Mouse (Mus musculus): ENCODE measurements around the gene 1700018G05Rik. TPM values are rescaled to one million over a fixed set of nuclear protein-coding genes. Genes with fewer than 3 reads are reported as not detected.

The 1700018G05Rik gene
- not detected in 2 replicates for polyA plus RNA-seq (2015; fragmentation: Nextera tagmentation; extraction: Ambion mirVana)

DNA sequence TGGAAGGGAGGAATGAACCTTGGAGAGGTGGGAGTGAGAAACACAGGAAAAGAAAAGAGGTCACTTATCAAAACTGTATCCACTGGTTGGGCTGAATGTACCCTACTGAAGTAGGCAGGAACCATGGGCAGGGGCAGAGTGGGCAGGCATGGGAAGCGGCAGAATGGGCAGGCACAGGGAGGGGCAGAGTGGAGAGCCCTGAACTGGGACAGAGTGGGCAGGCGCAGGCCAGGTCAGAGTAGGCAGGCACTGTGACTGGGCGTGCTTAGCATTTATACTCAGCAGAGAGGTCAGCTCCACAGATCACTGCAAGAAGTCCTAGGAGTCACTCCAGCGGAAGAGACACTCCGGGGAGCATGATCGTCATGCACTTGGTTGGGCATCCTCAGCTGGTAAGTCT lies at the start of gene 1700018G05Rik:
Gene 1700018G05Rik (plus strand): TSS at position 301 of the 400 bp plus-strand sequence.

DNA sequence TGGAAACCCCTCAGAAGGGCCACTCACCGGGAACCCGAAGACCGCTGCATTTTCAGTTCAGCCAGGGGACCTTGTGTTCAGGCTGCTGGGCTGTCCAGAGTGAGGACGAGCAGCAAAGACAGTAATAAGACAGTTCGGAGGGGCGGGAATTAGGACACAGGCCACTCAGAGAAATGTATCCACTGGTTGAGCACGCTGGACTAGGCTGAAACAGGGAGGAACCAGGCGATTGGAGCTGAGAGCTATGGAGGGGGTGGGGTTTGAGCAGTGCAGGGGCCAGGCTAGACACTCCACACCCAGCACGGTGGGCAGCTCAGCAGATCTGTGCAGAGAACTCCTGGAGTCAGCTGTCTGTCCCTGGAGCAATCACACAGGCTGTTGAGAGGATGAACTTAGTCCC lies 19.6 kb upstream of the 1700018G05Rik start, which contains the start of the genes Dmrtc1a and 1700011M02Rik:
Gene Dmrtc1a (minus strand): TSS at position 101 of the 400 bp plus-strand sequence.
Gene 1700011M02Rik (plus strand): TSS at position 319 of the 400 bp plus-strand sequence.

Other genes starting within 250 kb of the 1700018G05Rik start
- not detected in 2 replicates for gene Gm3880, start 241.4 kb upstream of the 1700018G05Rik start, polyA plus RNA-seq (2015; fragmentation: Nextera tagmentation; extraction: Ambion mirVana)
- not detected in 2 replicates for gene Gm9112, start 220.7 kb upstream of the 1700018G05Rik start, polyA plus RNA-seq (2015; fragmentation: Nextera tagmentation; extraction: Ambion mirVana)
- gene Dmrtc1b, start 220.5 kb upstream of the 1700018G05Rik start, polyA plus RNA-seq (2015; fragmentation: Nextera tagmentation; extraction: Ambion mirVana), result not detected in 2 replicates
- not detected in 2 replicates for gene Dmrtc1c1, start 125.4 kb upstream of the 1700018G05Rik start, polyA plus RNA-seq (2015; fragmentation: Nextera tagmentation; extraction: Ambion mirVana)
- gene Dmrtc1c2, start 73.8 kb upstream of the 1700018G05Rik start, polyA plus RNA-seq (2015; fragmentation: Nextera tagmentation; extraction: Ambion mirVana), result not detected in 2 replicates
- not detected in 2 replicates for gene 1700031F05Rik, start 60.4 kb upstream of the 1700018G05Rik start, polyA plus RNA-seq (2015; fragmentation: Nextera tagmentation; extraction: Ambion mirVana)
- gene Dmrtc1a, start 19.7 kb upstream of the 1700018G05Rik start, polyA plus RNA-seq (2015; fragmentation: Nextera tagmentation; extraction: Ambion mirVana), result 0.40 and 0.75 TPM in 2 replicates
- gene 1700011M02Rik, start 19.5 kb upstream of the 1700018G05Rik start, polyA plus RNA-seq (2015; fragmentation: Nextera tagmentation; extraction: Ambion mirVana), result not detected in 2 replicates